Mouse (Mus musculus): ENCODE data around the gene Gpr137b. TPM values are rescaled to one million over a fixed set of nuclear protein-coding genes. Genes with fewer than 3 reads are reported as not detected.
"Not testable (repeated sequence)": the region's sequence is repeated elsewhere in the genome, so short reads cannot be mapped to it uniquely, and the experiment has no call there.

The Gpr137b gene
- polyA plus RNA-seq, 1 experiment from 2014 or later, result 20.6 TPM

DNA sequence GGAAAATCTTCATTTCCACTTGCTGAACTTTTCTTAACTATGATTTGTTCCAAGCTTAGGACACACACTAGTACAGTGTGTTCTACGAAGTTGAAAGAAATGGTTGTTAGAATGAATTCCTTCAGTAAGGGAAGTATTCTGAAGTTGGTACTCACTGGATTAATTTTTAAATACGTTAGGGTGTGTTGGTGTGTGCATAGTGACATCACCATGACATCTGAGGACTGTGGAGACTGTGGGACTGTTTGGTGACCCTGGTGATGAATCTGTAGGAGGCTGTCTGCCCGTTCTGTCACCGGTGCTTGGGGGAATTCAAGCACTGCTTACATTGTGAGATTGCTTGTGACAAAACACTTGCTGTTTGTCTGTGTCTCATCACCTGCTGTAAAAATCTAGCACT is 41.7 kb downstream of the Gpr137b start:
- H3K4me2 ChIP-seq (ENCODE audit: low read length); H3K27ac ChIP-seq; ATAC-seq (replicated peaks; ENCODE audit: low FRiP score, low read depth); H3K9me3 ChIP-seq (replicated peaks; ENCODE audit: low read length); H3K9ac ChIP-seq (ENCODE audit: low read depth, low read length); DNase-seq (ENCODE audit: low spot score); H3K27me3 ChIP-seq (ENCODE audit: insufficient read depth, low read length); H3K4me3 ChIP-seq (replicated peaks; ENCODE audit: low read depth, low read length); H3K36me3 ChIP-seq (ENCODE audit: insufficient read depth, low read length); H3K4me1 ChIP-seq (replicated peaks; ENCODE audit: insufficient read depth, low read length): not testable (repeated sequence)
- WGBS, result 78% methylated on average over 4 of the region's 4 CpGs

DNA sequence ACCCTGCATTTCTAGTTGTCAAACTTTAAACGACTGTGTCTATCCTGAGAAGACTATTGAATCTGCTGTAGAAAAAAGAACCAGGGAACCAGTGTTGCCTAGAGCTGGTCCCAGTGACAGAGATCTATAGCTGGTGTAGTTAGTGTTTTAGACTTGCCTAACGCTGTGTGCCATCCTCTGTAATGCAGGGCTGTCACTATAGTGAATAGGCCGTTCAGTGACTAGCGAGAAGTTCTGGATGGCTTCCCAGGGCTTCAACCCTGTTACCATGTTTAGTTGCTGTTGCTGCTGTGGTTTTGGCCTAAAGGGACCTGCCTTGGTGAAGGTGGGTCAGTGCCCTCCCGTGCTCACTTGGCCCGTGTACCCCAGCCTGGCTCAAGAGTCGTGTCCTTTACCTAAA is 43.1 kb downstream of the Gpr137b start:
- H3K27ac ChIP-seq; DNase-seq (ENCODE audit: low spot score); H3K9ac ChIP-seq (ENCODE audit: low read depth, low read length); H3K4me3 ChIP-seq (replicated peaks; ENCODE audit: low read depth, low read length); H3K4me1 ChIP-seq (replicated peaks; ENCODE audit: insufficient read depth, low read length); H3K36me3 ChIP-seq (ENCODE audit: insufficient read depth, low read length); H3K4me2 ChIP-seq (ENCODE audit: low read length); H3K9me3 ChIP-seq (replicated peaks; ENCODE audit: low read length); H3K27me3 ChIP-seq (ENCODE audit: insufficient read depth, low read length); ATAC-seq (replicated peaks; ENCODE audit: low FRiP score, low read depth): not testable (repeated sequence)
- 87% methylated on average over 7 of the region's 7 CpGs for WGBS

DNA sequence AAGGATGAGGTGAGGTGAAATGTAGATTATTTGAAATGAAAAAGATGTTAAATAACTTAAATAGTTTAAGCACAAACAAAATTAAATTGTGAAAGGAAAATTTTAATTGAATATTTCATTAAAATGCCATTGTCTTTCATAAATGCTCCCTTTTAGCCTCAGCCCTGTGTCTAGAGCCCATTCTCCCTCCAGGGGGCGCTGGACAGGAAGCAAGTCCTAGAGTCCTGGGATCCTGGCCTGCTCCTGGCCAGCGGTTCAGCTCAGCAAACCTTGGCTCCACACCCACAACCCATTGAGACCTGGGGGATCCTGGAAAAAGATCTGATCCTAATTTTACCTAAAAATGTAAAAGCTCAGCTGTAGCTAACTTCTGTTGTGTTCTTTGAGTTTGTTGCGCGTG is 44.5 kb downstream of the Gpr137b start:
- no peak for ATAC-seq (replicated peaks; ENCODE audit: low FRiP score, low read depth)
- H3K4me1 ChIP-seq (replicated peaks; ENCODE audit: insufficient read depth, low read length), result no peaks in the 10 kb centered on the region

DNA sequence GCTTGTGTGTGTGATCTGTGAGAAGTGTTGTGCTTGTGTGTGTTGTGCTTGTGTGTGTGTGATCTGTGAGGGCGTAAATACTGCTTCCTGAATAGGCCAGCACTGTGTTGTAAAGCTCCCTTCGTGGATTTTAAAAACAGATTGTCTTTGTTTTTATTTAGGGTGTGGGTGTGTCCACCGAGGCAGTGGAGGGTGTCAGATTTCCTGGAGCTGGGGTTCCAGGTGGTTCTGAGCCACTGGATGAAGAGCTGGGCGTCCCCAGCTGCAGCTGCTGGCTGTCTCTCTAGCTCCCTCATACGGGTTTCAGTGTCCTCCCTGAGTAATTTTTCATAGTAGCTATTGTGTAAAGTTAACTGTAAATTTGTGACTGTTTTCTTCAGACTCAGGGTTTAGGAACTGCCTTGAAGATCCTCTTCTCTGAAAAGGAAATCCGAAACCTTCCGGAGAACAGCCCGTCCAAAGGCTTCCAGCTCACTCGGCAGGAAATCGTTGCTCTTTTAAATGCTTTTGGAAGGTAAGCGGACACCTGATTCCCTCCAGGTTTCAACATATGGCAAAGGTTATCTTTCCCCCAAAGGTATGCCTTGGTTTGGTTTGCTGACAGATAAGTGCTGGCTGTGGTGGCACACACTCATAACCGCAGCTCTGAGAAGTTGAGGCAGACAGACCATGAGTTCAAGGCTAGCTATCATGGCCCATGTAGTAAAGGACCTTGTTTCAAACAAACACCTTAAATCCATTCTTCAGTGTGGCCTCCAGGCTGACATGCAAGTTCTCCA is 46.0 kb downstream of the Gpr137b start:
- WGBS, result 8% methylated on average over 12 of the region's 12 CpGs
- H3K27ac ChIP-seq; H3K9me3 ChIP-seq (replicated peaks; ENCODE audit: low read length); H3K4me3 ChIP-seq (replicated peaks; ENCODE audit: low read depth, low read length); H3K4me1 ChIP-seq (replicated peaks; ENCODE audit: insufficient read depth, low read length); H3K36me3 ChIP-seq (ENCODE audit: insufficient read depth, low read length); H3K9ac ChIP-seq (ENCODE audit: low read depth, low read length); H3K27me3 ChIP-seq (ENCODE audit: insufficient read depth, low read length): not testable (repeated sequence)
- DNase-seq (ENCODE audit: low spot score) (peak; percentile 50), ATAC-seq (replicated peaks; ENCODE audit: low FRiP score, low read depth) (peak; percentile 78)
- peak overlapping the region; percentile 25; the same call in 1 of the 2 replicates for H3K4me2 ChIP-seq (ENCODE audit: low read length)

More for the DNA sequence above, 44.5 kb downstream of the Gpr137b start:
- H3K27me3 ChIP-seq (ENCODE audit: insufficient read depth, low read length), result no peaks in the 10 kb centered on the region
- no peak overlapping the region for H3K4me2 ChIP-seq (ENCODE audit: low read length)
- no peaks in the 10 kb centered on the region for H3K9me3 ChIP-seq (replicated peaks; ENCODE audit: low read length)
- H3K27ac ChIP-seq, result no peak overlapping the region
- H3K9ac ChIP-seq (ENCODE audit: low read depth, low read length), result no peak overlapping the region
- no peak overlapping the region for H3K4me3 ChIP-seq (replicated peaks; ENCODE audit: low read depth, low read length)
- 69% methylated on average over 4 of the region's 4 CpGs for WGBS
- peak; percentile 13 for DNase-seq (ENCODE audit: low spot score)
- H3K36me3 ChIP-seq (ENCODE audit: insufficient read depth, low read length), result no peaks in the 10 kb centered on the region
- TF ChIP-seq CTCF (IDR thresholded peaks at IDR 0.05; ENCODE audit: low read depth), result peak; percentile 56

DNA sequence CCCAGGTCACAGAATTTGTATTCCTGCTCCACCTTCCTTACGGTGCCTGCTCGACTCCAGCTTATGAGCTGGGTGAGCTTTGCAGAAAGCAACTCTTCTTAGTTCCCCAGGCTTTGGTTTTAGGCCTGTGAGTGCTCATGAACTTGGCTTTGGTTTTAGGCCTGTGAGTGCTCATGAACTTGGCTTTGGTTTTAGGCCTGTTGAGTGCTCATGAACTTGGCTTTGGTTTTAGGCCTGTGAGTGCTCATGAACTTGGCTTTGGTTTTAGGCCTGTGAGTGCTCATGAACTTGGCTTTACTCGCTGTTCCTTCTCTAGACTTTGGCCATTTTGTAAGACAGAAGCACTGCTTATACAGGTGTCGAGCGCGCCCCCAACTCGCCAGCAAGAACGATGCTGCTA is 56.5 kb downstream of the Gpr137b start:
- 96% methylated on average over 6 of the region's 8 CpGs for WGBS
- not testable (repeated sequence) for ATAC-seq (replicated peaks; ENCODE audit: low FRiP score, low read depth)

DNA sequence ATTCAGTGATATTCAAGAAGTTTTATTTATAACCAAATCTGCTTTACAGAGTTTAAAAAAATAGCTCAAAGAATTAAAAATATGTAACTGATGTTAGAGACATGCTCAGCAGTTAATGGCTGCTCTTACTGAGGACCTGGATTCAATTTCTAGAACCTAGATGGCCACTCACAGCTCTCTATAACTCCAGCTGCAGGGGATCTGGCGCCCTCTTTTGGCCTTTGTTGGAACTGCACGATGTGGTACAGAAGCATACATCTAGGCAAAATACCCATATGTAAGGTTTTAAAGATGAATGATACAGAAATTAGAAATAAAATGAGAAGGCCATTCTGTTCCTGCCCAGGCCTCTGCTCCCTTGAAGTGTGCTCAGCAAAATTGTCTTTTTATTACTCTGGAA is 64.9 kb downstream of the Gpr137b start:
- WGBS, result 3% methylated on average over 2 of the region's 2 CpGs
- Histone ChIP-seq H3K9ac (ENCODE audit: low read depth, low read length) (no peak overlapping the region), H3K27ac (no peak overlapping the region), H3K9me3 (replicated peaks; ENCODE audit: low read length) (no peaks in the 10 kb centered on the region), H3K36me3 (ENCODE audit: insufficient read depth, low read length) (no peaks in the 10 kb centered on the region), H3K4me1 (replicated peaks; ENCODE audit: insufficient read depth, low read length) (no peaks in the 10 kb centered on the region), H3K4me3 (replicated peaks; ENCODE audit: low read depth, low read length) (no peak overlapping the region), H3K4me2 (ENCODE audit: low read length) (no peak overlapping the region), H3K27me3 (ENCODE audit: insufficient read depth, low read length) (no peaks in the 10 kb centered on the region)
- DNase-seq (ENCODE audit: low spot score) (peak; percentile 32), ATAC-seq (replicated peaks; ENCODE audit: low FRiP score, low read depth) (no peak)
- peak; percentile 81 for TF ChIP-seq CTCF (IDR thresholded peaks at IDR 0.05; ENCODE audit: low read depth)

More for the DNA sequence above, 56.5 kb downstream of the Gpr137b start:
- not testable (repeated sequence) for H3K4me2 ChIP-seq (ENCODE audit: low read length); H3K36me3 ChIP-seq (ENCODE audit: insufficient read depth, low read length); DNase-seq (ENCODE audit: low spot score); H3K4me3 ChIP-seq (replicated peaks; ENCODE audit: low read depth, low read length); H3K9ac ChIP-seq (ENCODE audit: low read depth, low read length); H3K27ac ChIP-seq; H3K27me3 ChIP-seq (ENCODE audit: insufficient read depth, low read length); H3K9me3 ChIP-seq (replicated peaks; ENCODE audit: low read length); H3K4me1 ChIP-seq (replicated peaks; ENCODE audit: insufficient read depth, low read length)

Other genes starting within 250 kb of the Gpr137b start
- not detected in 2 replicates for gene Prl2c5, start 211.3 kb downstream of the Gpr137b start, polyA plus RNA-seq (2015; fragmentation: Nextera tagmentation; extraction: Ambion mirVana)
- 90.1 and 93.8 TPM in 2 replicates for gene Nid1, start 43.5 kb upstream of the Gpr137b start, polyA plus RNA-seq (2015; fragmentation: Nextera tagmentation; extraction: Ambion mirVana)
- gene Lyst, start 196.4 kb upstream of the Gpr137b start, polyA plus RNA-seq (2015; fragmentation: Nextera tagmentation; extraction: Ambion mirVana), result 3.6 and 3.8 TPM in 2 replicates

All from kidney, postnatal 0 days (tissue).